Mouse (Mus musculus): ENCODE measurements around the gene Olfr149. TPM values are rescaled to one million over a fixed set of nuclear protein-coding genes. Genes with fewer than 3 reads are reported as not detected.

Olfr149 gene
- not detected for total RNA-seq (2023)

GRCm38 (mm10) chr9:39707017-39707416 is at the start of gene Olfr149:
Gene Olfr149, minus strand, starts transcription at chr9:39707117.

GRCm38 (mm10) chr9:39745949-39746348 is 39.0 kb upstream of the Olfr149 start, which contains the start of gene Olfr967:
Gene Olfr967, plus strand, starts transcription at chr9:39746249.

GRCm38 (mm10) chr9:39730678-39731077 is 23.8 kb upstream of the Olfr149 start, which contains the start of gene Olfr150:
Gene Olfr150, plus strand, starts transcription at chr9:39730978.

GRCm38 (mm10) chr9:39711053-39711452 is 4.1 kb upstream of the Olfr149 start, which contains the start of gene Olfr965:
Gene Olfr965, plus strand, starts transcription at chr9:39711353.

GRCm38 (mm10) chr9:39666905-39667304 is 40.0 kb downstream of the Olfr149 start, which contains the start of gene Olfr963:
Gene Olfr963, plus strand, starts transcription at chr9:39667205.

Other genes starting within 250 kb of the Olfr149 start
- gene Olfr955, start 235.2 kb downstream of the Olfr149 start, total RNA-seq (2023), result not detected
- not detected for gene Olfr44, start 213.1 kb downstream of the Olfr149 start, total RNA-seq (2023)
- gene Olfr957, start 191.3 kb downstream of the Olfr149 start, total RNA-seq (2023), result not detected
- gene Olfr958, start 153.1 kb downstream of the Olfr149 start, total RNA-seq (2023), result not detected
- gene Olfr959, start 131.5 kb downstream of the Olfr149 start, total RNA-seq (2023), result not detected
- not detected for gene AW551984, start 102.7 kb downstream of the Olfr149 start, total RNA-seq (2023)
- gene Olfr148, start 96.5 kb downstream of the Olfr149 start, total RNA-seq (2023), result not detected
- not detected for gene Olfr960, start 85.7 kb downstream of the Olfr149 start, total RNA-seq (2023)
- not detected for gene Olfr961, start 62.0 kb downstream of the Olfr149 start, total RNA-seq (2023)
- gene Olfr963, start 39.9 kb downstream of the Olfr149 start, total RNA-seq (2023), result not detected
- gene Olfr965, start 4.2 kb upstream of the Olfr149 start, total RNA-seq (2023), result not detected
- not detected for gene Olfr150, start 23.9 kb upstream of the Olfr149 start, total RNA-seq (2023)
- not detected for gene Olfr967, start 39.1 kb upstream of the Olfr149 start, total RNA-seq (2023)
- not detected for gene Olfr968, start 76.1 kb upstream of the Olfr149 start, total RNA-seq (2023)
- gene Olfr969, start 83.8 kb upstream of the Olfr149 start, total RNA-seq (2023), result not detected
- not detected for gene Olfr970, start 101.7 kb upstream of the Olfr149 start, total RNA-seq (2023)
- gene Olfr971, start 129.8 kb upstream of the Olfr149 start, total RNA-seq (2023), result not detected
- gene Olfr972, start 159.3 kb upstream of the Olfr149 start, total RNA-seq (2023), result not detected
- gene Olfr229, start 200.2 kb upstream of the Olfr149 start, total RNA-seq (2023), result not detected
- not detected for gene Olfr974, start 230.4 kb upstream of the Olfr149 start, total RNA-seq (2023)
- gene Olfr975, start 244.9 kb upstream of the Olfr149 start, total RNA-seq (2023), result not detected

Measured in CD8-positive naive resting alpha-beta T cell, adult 57 days (primary cell).